Mouse (Mus musculus) intestine, embryonic 16.5 days (tissue): ENCODE measurements around the gene Csf2. TPM values are rescaled to one million over a fixed set of nuclear protein-coding genes. Genes with fewer than 3 reads are reported as not detected.

Experiments
- ATAC-seq: fragments of 200-750 bp; cut with Nextera tagmentation; 2 replicates; pipeline ENCODE4 v1.8.0; 2017; ENCODE audit warnings: moderate TSS enrichment, moderate library complexity
- H3K27ac ChIP-seq: fragments of 300-500 bp; sonication (generic); 2 replicates; pipeline ENCODE4 v1.5.1; 2014; ENCODE audit warnings: mild to moderate bottlenecking, low read length
- H3K27me3 ChIP-seq: fragments of 300-500 bp; sonication (generic); replicated peaks from 2 replicates; pipeline ENCODE4 v1.6.1; 2014; ENCODE audit warnings: low read length, control low read depth, mixed read lengths; ENCODE audit not compliant: control insufficient read depth, insufficient read depth
- H3K36me3 ChIP-seq: fragments of 300-500 bp; sonication (generic); 2 replicates; pipeline ENCODE4 v1.6.1; 2014; ENCODE audit warnings: low read length, control low read depth; ENCODE audit not compliant: control insufficient read depth, insufficient read depth
- H3K4me1 ChIP-seq: fragments of 300-500 bp; sonication (generic); 2 replicates; pipeline ENCODE4 v1.6.1; 2014; ENCODE audit warnings: low read length, control low read depth, mixed read lengths; ENCODE audit not compliant: control insufficient read depth, insufficient read depth
- H3K4me2 ChIP-seq: fragments of 300-500 bp; sonication (generic); 2 replicates; pipeline ENCODE4 v1.6.1; 2014; ENCODE audit warnings: low read depth, low read length, control low read depth
- H3K4me3 ChIP-seq: fragments of 300-500 bp; sonication (generic); 2 replicates; pipeline ENCODE4 v1.5.1; 2014; ENCODE audit warnings: mild to moderate bottlenecking, low read length
- H3K9ac ChIP-seq: fragments of 300-500 bp; sonication (generic); 2 replicates; pipeline ENCODE4 v1.6.1; 2014; ENCODE audit warnings: low read depth, low read length
- H3K9me3 ChIP-seq: fragments of 300-500 bp; sonication (generic); 2 replicates; pipeline ENCODE4 v1.6.1; 2016; ENCODE audit warnings: low read length, control low read depth; ENCODE audit not compliant: control insufficient read depth
- WGBS: fragments of 180-500 bp; shearing (Covaris S2); extraction: QIAGEN DNeasy Blood & Tissue Kit; methylation state at CpG from one replicate; pipeline ENCODE4 v1.1.7; 2014; 5-methylcytosine and 5-hydroxymethylcytosine counted together
- polyA plus RNA-seq: library from polyadenylated mRNA; unstranded; fragments of >200 nt; fragmentation: Nextera tagmentation; extraction: Ambion mirVana; gene quantifications from 2 replicates; pipeline ENCODE4 v1.2.1, GENCODE M21; 2015

Gene Csf2
- polyA plus RNA-seq, 1 experiment from 2014 or later = 0.73 TPM

GRCm38 (mm10) chr11:54244465-54244864 lies 5.0 kb downstream of the Csf2 start:
- 81% methylated on average over 6 of the region's 6 CpGs for WGBS
- no peaks in the 10 kb centered on the region; the same call in 1 of the 2 replicates for H3K4me1 ChIP-seq
- no peak for ATAC-seq
- H3K4me3 ChIP-seq = no peak overlapping the region
- H3K36me3 ChIP-seq = no peaks in the 10 kb centered on the region
- H3K27me3 ChIP-seq = no peaks in the 10 kb centered on the region
- no peak overlapping the region for H3K27ac ChIP-seq
- no peaks in the 10 kb centered on the region for H3K9me3 ChIP-seq
- H3K9ac ChIP-seq = no peak overlapping the region
- H3K4me2 ChIP-seq = no peak overlapping the region

GRCm38 (mm10) chr11:54242494-54242893 lies 7.0 kb downstream of the Csf2 start:
- no peaks in the 10 kb centered on the region for H3K9me3 ChIP-seq
- H3K9ac ChIP-seq = no peak overlapping the region
- H3K27me3 ChIP-seq = no peaks in the 10 kb centered on the region
- 68% methylated on average over 3 of the region's 3 CpGs for WGBS
- no peaks in the 10 kb centered on the region for H3K4me1 ChIP-seq
- no peak overlapping the region for H3K27ac ChIP-seq
- peak; percentile 70 for ATAC-seq
- H3K36me3 ChIP-seq = no peaks in the 10 kb centered on the region
- H3K4me3 ChIP-seq = no peak overlapping the region
- no peak overlapping the region for H3K4me2 ChIP-seq

- no peak for ATAC-seq
- Histone ChIP-seq H3K4me2 (no peak overlapping the region), H3K4me1 (no peaks in the 10 kb centered on the region), H3K27me3 (no peaks in the 10 kb centered on the region), H3K27ac (no peak overlapping the region), H3K36me3 (no peaks in the 10 kb centered on the region), H3K9me3 (no peaks in the 10 kb centered on the region), H3K9ac (no peak overlapping the region), H3K4me3 (no peak overlapping the region)
- WGBS = 66% methylated on average over 2 of the region's 2 CpGs
These were observed 12.5 kb downstream of the Csf2 start for GRCm38 (mm10) chr11:54236939-54237338.

- Histone ChIP-seq H3K4me3 (no peak overlapping the region), H3K4me1 (no peaks in the 10 kb centered on the region), H3K27me3 (no peaks in the 10 kb centered on the region), H3K4me2 (no peak overlapping the region), H3K27ac (no peak overlapping the region), H3K9me3 (no peaks in the 10 kb centered on the region), H3K36me3 (no peaks in the 10 kb centered on the region), H3K9ac (no peak overlapping the region)
- WGBS = 93% methylated on average over 2 of the region's 2 CpGs
- no peak for ATAC-seq
These were observed 22.0 kb downstream of the Csf2 start for GRCm38 (mm10) chr11:54227478-54227877.

- 88% methylated on average over 5 of the region's 5 CpGs for WGBS
- H3K4me2 ChIP-seq = no peak overlapping the region
- H3K4me3 ChIP-seq = no peak overlapping the region
These were observed 24.9 kb downstream of the Csf2 start for GRCm38 (mm10) chr11:54224475-54224986.

GRCm38 (mm10) chr11:54223637-54224474 lies 25.6 kb downstream of the Csf2 start:
- WGBS = 80% methylated on average over 9 of the region's 9 CpGs
- Histone ChIP-seq H3K4me2 (no peak overlapping the region), H3K36me3 (no peaks in the 10 kb centered on the region), H3K27ac (no peak overlapping the region), H3K9ac (no peak overlapping the region), H3K27me3 (no peaks in the 10 kb centered on the region), H3K4me3 (no peak overlapping the region), H3K9me3 (no peaks in the 10 kb centered on the region), H3K4me1 (no peaks in the 10 kb centered on the region)
- ATAC-seq = no peak

More at GRCm38 (mm10) chr11:54224475-54224986, 24.9 kb downstream of the Csf2 start:
- no peaks in the 10 kb centered on the region for H3K27me3 ChIP-seq
- H3K36me3 ChIP-seq = no peaks in the 10 kb centered on the region
- no peak overlapping the region for H3K27ac ChIP-seq
- H3K9ac ChIP-seq = no peak overlapping the region
- no peaks in the 10 kb centered on the region for H3K4me1 ChIP-seq
- no peaks in the 10 kb centered on the region for H3K9me3 ChIP-seq
- no peak for ATAC-seq

GRCm38 (mm10) chr11:54219903-54220740 lies 29.3 kb downstream of the Csf2 start:
- Histone ChIP-seq H3K9ac (no peak overlapping the region), H3K27ac (no peak overlapping the region), H3K4me2 (no peak overlapping the region), H3K4me3 (no peak overlapping the region), H3K4me1 (no peaks in the 10 kb centered on the region), H3K9me3 (no peaks in the 10 kb centered on the region), H3K36me3 (no peaks in the 10 kb centered on the region), H3K27me3 (no peaks in the 10 kb centered on the region)
- ATAC-seq = no peak
- 38% methylated on average over 6 of the region's 6 CpGs for WGBS

- Histone ChIP-seq H3K4me3 (no peak overlapping the region), H3K36me3 (no peaks in the 10 kb centered on the region), H3K4me1 (no peaks in the 10 kb centered on the region), H3K27me3 (no peaks in the 10 kb centered on the region), H3K9me3 (no peaks in the 10 kb centered on the region), H3K27ac (no peak overlapping the region), H3K9ac (no peak overlapping the region), H3K4me2 (no peak overlapping the region)
- WGBS = 89% methylated on average over 1 of the region's 1 CpGs
- ATAC-seq = no peak
These were observed 30.3 kb downstream of the Csf2 start for GRCm38 (mm10) chr11:54219191-54219590.

GRCm38 (mm10) chr11:54217384-54217783 lies 32.1 kb downstream of the Csf2 start:
- H3K9ac ChIP-seq = no peak overlapping the region
- H3K4me1 ChIP-seq = no peaks in the 10 kb centered on the region
- H3K27me3 ChIP-seq = no peaks in the 10 kb centered on the region
- no peak overlapping the region for H3K4me3 ChIP-seq
- H3K36me3 ChIP-seq = no peaks in the 10 kb centered on the region
- no peak overlapping the region for H3K27ac ChIP-seq
- no peaks in the 10 kb centered on the region for H3K9me3 ChIP-seq
- ATAC-seq = no peak
- no peak overlapping the region for H3K4me2 ChIP-seq
- WGBS = 71% methylated on average over 7 of the region's 7 CpGs
